Mouse (Mus musculus): ENCODE measurements around the gene Aig1. TPM values are rescaled to one million over a fixed set of nuclear protein-coding genes. Genes with fewer than 3 reads are reported as not detected.

The Aig1 gene
- polyA plus RNA-seq, 1 experiment from 2014 or later: 45.5 TPM

- ATAC-seq (no peak), DNase-seq (ENCODE audit: low spot score) (no peak)
- Histone ChIP-seq H3K9ac (replicated peaks; ENCODE audit: low read depth) (no peak overlapping the region), H3K9me3 (ENCODE audit: low read length) (no peaks in the 10 kb centered on the region), H3K4me2 (replicated peaks; ENCODE audit: low read depth, low read length) (no peak overlapping the region), H3K4me1 (ENCODE audit: insufficient read depth, low read depth, low read length) (no peaks in the 10 kb centered on the region), H3K36me3 (ENCODE audit: insufficient read depth, low read length) (no peaks in the 10 kb centered on the region), H3K27me3 (replicated peaks; ENCODE audit: insufficient read depth, low read length) (no peaks in the 10 kb centered on the region), H3K4me3 (ENCODE audit: low read depth, low read length) (no peak overlapping the region), H3K27ac (ENCODE audit: low read length) (no peak overlapping the region)
- 84% methylated on average over 10 of the region's 10 CpGs for WGBS
- TF ChIP-seq CTCF (IDR thresholded peaks at IDR 0.05) (no peak), EP300 (IDR thresholded peaks at IDR 0.05) (no peak)
Observed at GRCm38 (mm10) chr10:13689841-13690590, 178.8 kb downstream of the Aig1 start.

- TF ChIP-seq EP300 (IDR thresholded peaks at IDR 0.05) (no peak), CTCF (IDR thresholded peaks at IDR 0.05) (no peak)
- H3K36me3 ChIP-seq (ENCODE audit: insufficient read depth, low read length): no peaks in the 10 kb centered on the region
- no peak overlapping the region for H3K4me2 ChIP-seq (replicated peaks; ENCODE audit: low read depth, low read length)
- H3K27ac ChIP-seq (ENCODE audit: low read length): no peak overlapping the region
- ATAC-seq (no peak), DNase-seq (ENCODE audit: low spot score) (no peak)
- H3K9me3 ChIP-seq (ENCODE audit: low read length): no peaks in the 10 kb centered on the region
- H3K27me3 ChIP-seq (replicated peaks; ENCODE audit: insufficient read depth, low read length): no peaks in the 10 kb centered on the region
- H3K9ac ChIP-seq (replicated peaks; ENCODE audit: low read depth): no peak overlapping the region
- H3K4me1 ChIP-seq (ENCODE audit: insufficient read depth, low read depth, low read length): no peaks in the 10 kb centered on the region
- 46% methylated on average over 15 of the region's 15 CpGs for WGBS
- H3K4me3 ChIP-seq (ENCODE audit: low read depth, low read length): no peak overlapping the region
Observed at GRCm38 (mm10) chr10:13688386-13689120, 180.2 kb downstream of the Aig1 start.

GRCm38 (mm10) chr10:13687182-13687810, 181.5 kb downstream of the Aig1 start:
- H3K27ac ChIP-seq (ENCODE audit: low read length): no peak overlapping the region
- H3K27me3 ChIP-seq (replicated peaks; ENCODE audit: insufficient read depth, low read length): no peaks in the 10 kb centered on the region
- ATAC-seq: no peak
- H3K9me3 ChIP-seq (ENCODE audit: low read length): no peaks in the 10 kb centered on the region
- no peaks in the 10 kb centered on the region for H3K4me1 ChIP-seq (ENCODE audit: insufficient read depth, low read depth, low read length)
- H3K36me3 ChIP-seq (ENCODE audit: insufficient read depth, low read length): no peaks in the 10 kb centered on the region
- 93% methylated on average over 8 of the region's 8 CpGs for WGBS
- no peak overlapping the region for H3K9ac ChIP-seq (replicated peaks; ENCODE audit: low read depth)
- DNase-seq (ENCODE audit: low spot score): no peak
- H3K4me3 ChIP-seq (ENCODE audit: low read depth, low read length): no peak overlapping the region
- H3K4me2 ChIP-seq (replicated peaks; ENCODE audit: low read depth, low read length): no peak overlapping the region
- TF ChIP-seq CTCF (IDR thresholded peaks at IDR 0.05) (no peak), EP300 (IDR thresholded peaks at IDR 0.05) (no peak)

GRCm38 (mm10) chr10:13686127-13686526, 182.7 kb downstream of the Aig1 start:
- no peak; the same call in 1 of the 2 replicates for ATAC-seq
- H3K36me3 ChIP-seq (ENCODE audit: insufficient read depth, low read length): no peaks in the 10 kb centered on the region
- TF ChIP-seq CTCF (IDR thresholded peaks at IDR 0.05) (no peak), EP300 (IDR thresholded peaks at IDR 0.05) (no peak)
- no peaks in the 10 kb centered on the region for H3K27me3 ChIP-seq (replicated peaks; ENCODE audit: insufficient read depth, low read length)
- H3K9me3 ChIP-seq (ENCODE audit: low read length): no peaks in the 10 kb centered on the region
- no peak overlapping the region for H3K4me3 ChIP-seq (ENCODE audit: low read depth, low read length)
- 61% methylated on average over 5 of the region's 5 CpGs for WGBS
- no peak overlapping the region for H3K4me2 ChIP-seq (replicated peaks; ENCODE audit: low read depth, low read length)
- no peak overlapping the region for H3K27ac ChIP-seq (ENCODE audit: low read length)
- H3K9ac ChIP-seq (replicated peaks; ENCODE audit: low read depth): no peak overlapping the region
- no peak for DNase-seq (ENCODE audit: low spot score)
- H3K4me1 ChIP-seq (ENCODE audit: insufficient read depth, low read depth, low read length): no peaks in the 10 kb centered on the region

- WGBS: 88% methylated on average over 8 of the region's 8 CpGs
- H3K9me3 ChIP-seq (ENCODE audit: low read length): no peaks in the 10 kb centered on the region
- ATAC-seq (no peak), DNase-seq (ENCODE audit: low spot score) (no peak)
- no peaks in the 10 kb centered on the region for H3K36me3 ChIP-seq (ENCODE audit: insufficient read depth, low read length)
- H3K27me3 ChIP-seq (replicated peaks; ENCODE audit: insufficient read depth, low read length): no peaks in the 10 kb centered on the region
- H3K4me2 ChIP-seq (replicated peaks; ENCODE audit: low read depth, low read length): no peak overlapping the region
- no peak overlapping the region for H3K4me3 ChIP-seq (ENCODE audit: low read depth, low read length)
- no peak overlapping the region for H3K9ac ChIP-seq (replicated peaks; ENCODE audit: low read depth)
- H3K4me1 ChIP-seq (ENCODE audit: insufficient read depth, low read depth, low read length): no peaks in the 10 kb centered on the region
- no peak overlapping the region for H3K27ac ChIP-seq (ENCODE audit: low read length)
- TF ChIP-seq CTCF (IDR thresholded peaks at IDR 0.05) (no peak), EP300 (IDR thresholded peaks at IDR 0.05) (no peak)
Observed at GRCm38 (mm10) chr10:13685366-13685765, 183.4 kb downstream of the Aig1 start.

- no peaks in the 10 kb centered on the region for H3K4me1 ChIP-seq (ENCODE audit: insufficient read depth, low read depth, low read length)
- no peak for TF ChIP-seq EP300 (IDR thresholded peaks at IDR 0.05)
- no peak for TF ChIP-seq CTCF (IDR thresholded peaks at IDR 0.05)
- DNase-seq (ENCODE audit: low spot score) (no peak), ATAC-seq (no peak)
- no peak overlapping the region for H3K4me3 ChIP-seq (ENCODE audit: low read depth, low read length)
- no peaks in the 10 kb centered on the region for H3K9me3 ChIP-seq (ENCODE audit: low read length)
- H3K36me3 ChIP-seq (ENCODE audit: insufficient read depth, low read length): no peaks in the 10 kb centered on the region
- H3K27me3 ChIP-seq (replicated peaks; ENCODE audit: insufficient read depth, low read length): no peaks in the 10 kb centered on the region
- no peak overlapping the region for H3K9ac ChIP-seq (replicated peaks; ENCODE audit: low read depth)
- H3K4me2 ChIP-seq (replicated peaks; ENCODE audit: low read depth, low read length): no peak overlapping the region
- H3K27ac ChIP-seq (ENCODE audit: low read length): no peak overlapping the region
Observed at GRCm38 (mm10) chr10:13684452-13684851, 184.3 kb downstream of the Aig1 start.

Data from lung, postnatal 0 days (tissue).